Mouse (Mus musculus) left cerebral cortex, postnatal 14 days (tissue): ENCODE results near the gene Dgkb. TPM values are rescaled to one million over a fixed set of nuclear protein-coding genes. Genes with fewer than 3 reads are reported as not detected.
A peak's percentile ranks its signal among the peaks of the same experiment; 100 is the strongest.

Source experiments
- DNase-seq, 2 experiments: peaks; one replicate each; pipeline ENCODE4 v3.0.0; 2021 to 2022; ENCODE audit warnings: low spot score in 2 of 2, mixed read lengths in 1 of 2
- intact Hi-C: fragments of 180-260 bp; cut with DNase I; formaldehyde crosslinking; loops from one replicate; pipeline ENCODE4 v1.15.1; 2025
- total RNA-seq, 2 experiments: library from RNA; stranded (reverse); gene quantifications; 2 replicates each; pipeline ENCODE4 v1.2.3; 2021

Gene Dgkb
- total RNA-seq, 2 experiments from 2014 or later, result 78.1 to 83.1 TPM

DNA sequence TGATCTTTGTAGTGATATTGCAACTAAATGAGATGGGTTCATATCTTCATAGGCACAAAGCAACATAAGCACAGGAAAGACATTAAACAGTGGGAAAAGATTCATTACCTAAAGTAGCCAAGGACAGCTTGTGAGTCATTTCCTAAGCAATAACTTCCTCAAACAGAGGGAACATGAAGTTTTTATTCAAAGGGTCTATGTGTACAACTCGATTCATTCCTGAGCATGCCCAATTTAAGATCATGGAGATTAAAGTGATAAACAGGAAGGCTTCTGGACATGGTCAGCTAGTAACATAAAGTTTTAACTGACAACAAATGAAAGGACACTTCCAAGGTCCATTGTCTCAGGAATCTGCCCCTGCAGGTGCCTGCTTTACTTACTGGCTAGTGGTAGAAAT, 167.8 kb downstream of the Dgkb start:
- intact Hi-C loops, result no loop called here
- no peak for DNase-seq

DNA sequence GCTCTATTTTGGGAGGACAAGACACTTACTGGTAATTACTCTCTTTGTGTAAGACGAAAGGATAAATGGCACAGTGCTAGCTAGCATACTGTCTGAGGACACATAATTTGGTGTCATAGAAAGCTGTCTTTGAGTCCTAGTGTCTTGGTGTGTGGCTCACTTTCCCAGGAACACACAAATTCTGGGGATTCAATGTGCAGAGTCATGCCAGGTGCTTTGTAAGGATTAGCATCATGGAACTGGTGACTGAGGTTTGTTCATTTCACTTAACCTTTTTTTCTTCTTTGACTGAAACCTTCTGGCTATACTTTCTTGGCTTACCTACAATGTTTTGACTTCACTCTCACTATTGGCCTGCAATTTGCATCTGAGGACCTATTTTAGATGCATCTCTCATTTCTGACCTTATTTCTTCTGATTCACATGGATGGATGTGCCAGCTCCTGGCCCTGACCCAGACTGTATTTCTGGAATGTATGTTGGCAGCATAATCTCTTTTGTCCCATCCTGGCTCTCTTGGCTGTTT, 170.6 kb downstream of the Dgkb start:
- intact Hi-C loops, result no loop called here
- no peak for DNase-seq

DNA sequence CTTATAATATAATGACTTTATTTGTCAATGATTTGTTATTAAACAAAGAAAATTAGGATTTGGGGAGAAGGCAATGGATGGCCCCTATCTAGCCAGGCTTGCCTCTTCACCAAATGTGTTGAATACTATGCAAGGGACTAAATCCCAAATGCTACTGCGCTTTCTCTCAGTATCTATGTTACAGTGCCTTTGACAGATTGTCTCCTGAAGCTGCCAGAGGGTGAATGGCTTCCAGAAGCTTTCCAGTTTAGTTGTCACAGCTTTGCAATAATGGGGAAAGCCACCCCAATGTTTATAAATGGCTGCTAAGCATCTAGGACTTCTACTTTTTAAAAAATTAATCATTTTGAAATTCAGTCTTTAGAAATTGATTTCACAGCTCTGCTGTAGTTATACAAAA, 175.7 kb downstream of the Dgkb start:
- DNase-seq, result no peak
- intact Hi-C loops, result no loop called here

DNA sequence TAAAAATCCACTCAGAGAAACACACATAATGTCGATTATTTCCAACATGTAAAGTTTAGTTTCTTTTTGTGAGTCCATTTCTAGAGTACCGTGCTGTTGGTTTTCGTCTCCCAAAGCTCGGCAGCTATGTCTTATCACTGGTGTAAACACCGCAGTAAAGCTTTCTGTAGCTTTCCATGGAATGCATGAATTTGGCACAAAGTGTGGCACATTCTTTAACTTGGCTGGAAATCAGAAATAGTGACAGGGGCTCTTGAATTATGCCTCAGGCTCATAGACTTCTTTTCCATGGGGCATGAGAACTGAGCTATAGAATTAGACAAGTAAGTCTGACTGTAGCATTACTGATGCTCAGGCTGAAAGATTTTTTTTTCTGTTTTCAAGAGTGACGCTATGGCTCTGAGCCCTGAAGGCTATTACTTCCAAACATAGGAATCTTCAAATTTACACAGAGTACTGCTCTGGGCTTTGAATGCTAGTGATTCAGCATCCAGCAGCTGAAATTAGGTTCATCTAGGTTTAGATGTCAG, 179.0 kb downstream of the Dgkb start:
- DNase-seq, result no peak
- intact Hi-C loops, result no loop called here

DNA sequence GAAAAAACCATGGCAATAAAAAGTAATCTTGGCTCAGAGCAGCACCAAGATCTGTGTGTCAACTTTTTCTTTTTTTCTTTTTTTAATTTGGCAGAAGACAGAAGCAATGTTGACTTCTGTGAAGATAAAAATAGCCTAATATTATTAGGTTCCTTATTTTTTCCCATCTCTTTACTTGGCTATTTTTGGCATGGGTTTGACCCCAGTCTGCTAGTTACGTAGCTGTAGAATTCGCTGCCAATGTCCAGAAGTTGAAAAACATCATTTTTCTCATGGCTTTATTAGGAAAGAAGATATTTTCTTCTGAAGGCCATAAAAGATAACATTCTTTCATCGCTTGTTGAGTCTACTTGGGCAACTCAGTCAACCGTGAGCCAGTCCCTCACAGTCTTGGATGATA, 200.1 kb downstream of the Dgkb start:
- DNase-seq, result no peak
- intact Hi-C loops, result no loop called here

DNA sequence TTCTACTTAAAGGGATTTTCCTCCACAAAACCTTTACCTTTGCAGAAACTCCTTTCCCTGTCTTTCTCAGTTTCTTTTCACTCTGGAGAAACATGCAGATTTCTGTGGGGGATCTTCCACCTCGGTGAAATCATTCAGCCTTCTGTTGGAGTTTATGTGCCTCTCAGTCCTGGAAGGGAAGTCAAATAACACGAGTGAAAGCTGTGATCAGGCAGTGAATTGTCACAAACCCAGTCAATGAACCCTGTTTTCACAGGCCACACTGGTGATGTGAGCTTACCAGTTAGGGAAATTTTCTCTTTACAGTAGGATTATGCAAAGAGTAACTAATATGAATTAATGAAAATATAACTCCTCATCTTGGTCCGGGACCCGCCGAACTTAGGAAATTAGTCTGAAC, 229.7 kb downstream of the Dgkb start:
- DNase-seq, result no peak
- intact Hi-C loops, result no loop called here

DNA sequence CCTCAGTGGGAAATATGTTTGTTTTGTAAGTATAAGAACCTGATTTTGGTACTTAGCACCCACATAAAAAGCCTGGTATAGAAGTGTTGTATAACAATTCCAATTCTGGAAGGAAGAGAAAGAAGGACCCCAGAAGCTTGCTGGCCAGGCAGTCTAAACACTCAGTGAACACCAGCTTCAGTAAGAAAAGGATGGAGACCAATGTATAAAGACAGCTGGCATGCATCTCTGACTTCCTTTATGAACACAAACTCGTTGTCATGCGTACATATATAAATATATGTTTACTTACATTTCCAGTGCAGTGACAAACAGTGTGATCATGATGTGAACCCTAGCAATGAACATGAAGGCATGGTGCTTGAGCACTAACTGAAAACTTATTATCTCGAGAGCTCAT, 270.7 kb downstream of the Dgkb start:
- intact Hi-C loops, result no loop called here
- DNase-seq, result no peak

DNA sequence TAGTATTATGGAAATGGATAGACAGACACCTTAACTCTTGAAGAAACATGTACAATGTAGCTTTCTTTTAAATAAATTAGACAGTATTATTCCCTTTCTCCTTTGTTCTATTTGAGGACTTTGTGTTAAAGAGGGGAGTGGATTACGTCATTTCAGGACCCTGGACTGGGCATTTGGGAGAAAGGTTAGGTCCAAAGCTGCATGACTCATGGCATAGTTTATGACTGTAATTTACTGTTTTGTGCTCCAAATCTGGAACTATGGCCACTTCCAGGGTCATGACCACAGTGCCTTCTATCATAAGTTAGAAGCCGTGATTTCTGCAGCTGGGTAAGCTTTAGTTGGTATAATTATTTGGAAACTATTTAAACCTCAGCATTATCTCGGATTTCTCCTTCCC, 294.4 kb downstream of the Dgkb start:
- no peak for DNase-seq
- intact Hi-C loops, result loop anchor here (10.0 kb wide), 1 partner anchor 1397 kb away; no protein-coding TSS in a partner anchor

DNA sequence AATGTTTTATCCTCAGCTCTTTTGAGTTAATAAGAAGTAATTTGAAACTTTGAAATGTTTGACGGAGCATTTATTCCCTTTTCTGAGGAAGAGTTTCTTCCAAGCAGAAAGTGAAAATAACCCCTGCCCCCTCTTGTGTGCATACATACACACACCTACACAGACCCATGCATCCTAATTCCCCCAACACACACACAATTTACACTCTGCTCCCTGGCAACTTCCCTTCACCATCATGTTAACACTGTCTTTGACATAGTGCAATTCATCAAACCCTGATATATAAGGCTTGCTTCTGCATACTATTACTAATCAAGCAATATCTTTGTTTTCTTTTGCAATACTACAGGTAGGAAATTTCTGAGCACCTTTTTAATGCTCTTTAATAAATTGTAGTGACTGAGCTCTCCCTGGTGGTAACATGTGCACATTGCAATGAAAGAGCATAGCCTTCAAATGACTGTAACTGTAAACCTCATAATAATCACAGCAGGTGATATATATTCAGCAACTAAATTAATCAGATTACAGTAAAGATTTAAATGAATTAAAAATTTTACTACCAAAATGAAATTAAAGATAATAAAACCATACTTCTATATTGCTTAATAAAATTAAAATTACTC, 297.6 kb downstream of the Dgkb start:
- peak; percentile 28 to 55 for DNase-seq
- intact Hi-C loops, result loop anchor here (5.0 to 10.0 kb wide), 2 partner anchors 343 to 1400 kb away; no protein-coding TSS in a partner anchor

DNA sequence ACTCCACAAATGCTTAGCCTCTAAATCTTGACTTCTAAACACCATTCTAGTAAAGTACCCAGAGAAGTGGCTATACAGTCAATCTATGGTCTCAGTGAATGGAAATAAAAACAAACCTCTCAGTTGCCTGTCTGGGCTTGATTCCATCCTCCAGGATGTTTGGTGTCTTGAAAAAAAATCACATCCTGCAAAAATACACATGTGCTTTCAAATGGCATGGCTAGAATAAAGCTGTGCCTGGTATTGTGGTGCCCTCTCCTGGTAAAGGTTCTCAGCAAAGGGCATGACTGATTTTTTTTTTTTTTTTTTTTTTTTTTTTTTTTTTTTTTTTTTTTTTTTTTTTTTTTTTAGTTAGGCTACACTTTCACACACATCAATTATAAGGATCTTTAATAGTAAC, 306.0 kb downstream of the Dgkb start:
- intact Hi-C loops, result no loop called here

DNA sequence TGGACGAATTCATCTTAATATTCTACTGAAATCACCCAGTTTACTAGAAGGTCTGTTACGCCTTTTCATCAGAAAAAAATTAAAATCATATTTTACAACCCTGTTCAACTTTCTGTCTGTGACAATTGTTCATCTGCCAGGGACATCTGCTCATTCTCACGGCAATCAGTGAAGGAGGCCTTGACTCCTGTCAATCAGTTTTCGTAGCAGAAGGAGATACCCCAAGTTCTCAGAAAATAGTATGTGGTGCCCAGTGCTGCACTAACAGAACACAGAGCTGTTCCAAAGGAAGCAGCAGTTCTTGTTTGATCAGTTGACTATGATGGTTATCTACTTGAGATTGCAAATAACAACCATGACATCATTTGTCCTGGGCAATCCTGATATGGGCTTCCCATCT, 307.8 kb downstream of the Dgkb start:
- intact Hi-C loops, result no loop called here
- DNase-seq, result no peak

More for the DNA sequence above, 306.0 kb downstream of the Dgkb start:
- peak; percentile 24 to 44 for DNase-seq

DNA sequence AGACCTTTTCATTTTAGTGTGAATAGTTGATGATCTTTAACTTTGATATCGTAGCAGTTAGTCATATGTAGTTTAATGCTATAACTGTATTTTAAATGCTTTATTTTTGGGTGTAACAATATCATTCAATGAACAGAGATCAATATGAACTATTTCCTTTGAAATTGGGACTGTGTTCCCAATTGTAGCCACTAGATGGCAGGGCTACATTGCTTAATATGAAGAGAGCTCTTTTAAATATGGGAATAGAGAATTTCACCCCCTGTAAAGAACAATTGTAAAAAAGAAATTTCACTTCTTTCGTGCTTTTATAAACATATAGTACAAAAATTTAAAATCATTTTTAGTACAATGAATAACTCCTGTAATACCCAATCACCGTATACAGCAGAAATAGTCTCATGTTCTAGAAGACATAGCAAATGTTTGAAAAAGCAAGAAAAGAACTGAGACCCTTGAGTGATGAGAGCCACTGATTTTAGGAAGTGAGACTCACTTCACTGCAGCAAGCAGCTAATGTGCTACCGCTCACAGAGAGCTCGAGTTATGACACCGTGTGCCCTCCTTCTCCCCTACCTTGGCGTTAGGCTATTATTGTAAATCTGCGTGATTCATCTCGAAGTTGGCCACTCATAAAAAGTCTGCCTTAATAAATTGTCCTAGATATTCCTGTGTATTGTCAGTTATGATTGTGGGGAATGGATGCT, 312.8 kb downstream of the Dgkb start:
- DNase-seq, result peak; percentile 41 to 66
- intact Hi-C loops, result loop anchor here (2.0 kb wide), 1 partner anchor 1364 kb away; no protein-coding TSS in a partner anchor

DNA sequence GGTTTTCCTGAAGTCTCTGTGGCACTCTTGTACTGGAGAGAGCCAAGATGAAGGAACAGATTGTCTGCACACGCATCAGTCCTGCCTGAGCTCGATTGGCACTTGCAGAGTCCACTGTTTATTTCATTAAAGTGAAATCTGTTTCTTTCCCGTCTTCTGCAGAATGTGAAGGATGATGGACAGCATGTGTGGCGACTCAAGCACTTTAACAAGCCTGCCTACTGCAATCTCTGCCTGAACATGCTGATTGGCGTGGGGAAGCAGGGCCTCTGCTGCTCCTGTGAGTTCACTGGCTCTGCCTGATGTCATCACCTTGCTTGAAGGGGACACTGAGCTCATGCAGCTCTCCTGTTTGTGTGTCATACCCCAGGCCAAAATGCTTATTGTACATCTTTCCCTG, 318.9 kb downstream of the Dgkb start:
- intact Hi-C loops, result no loop called here

DNA sequence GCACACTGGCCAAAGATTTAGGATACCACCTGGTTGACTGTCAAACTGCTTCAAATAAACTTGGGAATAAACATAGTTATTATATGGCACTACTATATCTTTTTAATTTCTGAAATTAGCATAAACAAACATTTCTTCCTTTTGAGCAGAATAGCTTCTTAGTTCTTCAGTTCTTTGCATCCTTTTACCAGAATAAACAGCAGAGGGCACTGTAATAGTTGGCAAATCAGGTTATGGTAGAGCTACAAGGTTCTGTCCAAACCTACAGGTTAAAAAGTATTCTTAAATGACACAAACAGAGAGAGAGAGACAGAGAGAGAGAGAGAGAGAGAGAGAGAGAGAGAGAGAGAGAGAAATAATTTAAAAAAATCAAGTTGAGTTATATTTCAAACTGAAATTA, 322.5 kb downstream of the Dgkb start:
- peak in 1 of 2 experiments; percentile 21 for DNase-seq
- intact Hi-C loops, result loop anchor here (5.0 to 10.0 kb wide), 2 partner anchors 637 to 925 kb away; partner anchors contain the start of gene Etv1

More for the DNA sequence above, 318.9 kb downstream of the Dgkb start:
- no peak for DNase-seq

DNA sequence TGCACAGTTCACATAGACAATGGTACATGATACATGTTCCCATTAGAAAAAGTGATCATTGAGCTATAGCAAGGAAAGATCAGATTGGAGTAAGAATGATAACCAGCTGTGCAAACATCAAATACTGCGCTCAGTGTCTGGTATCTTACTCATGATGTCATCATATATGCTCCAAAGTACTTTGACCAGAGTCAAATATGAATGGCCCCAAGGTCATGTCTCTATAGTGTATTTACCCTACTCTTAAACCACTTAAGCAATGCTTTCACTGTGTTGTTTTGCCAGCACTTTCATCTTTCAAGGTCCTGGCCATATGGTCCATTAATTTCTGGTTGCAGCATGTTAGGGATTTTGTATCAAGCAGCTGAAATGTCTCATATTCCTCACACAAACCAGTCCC, 415.1 kb downstream of the Dgkb start:
- intact Hi-C loops, result no loop called here
- DNase-seq, result no peak

DNA sequence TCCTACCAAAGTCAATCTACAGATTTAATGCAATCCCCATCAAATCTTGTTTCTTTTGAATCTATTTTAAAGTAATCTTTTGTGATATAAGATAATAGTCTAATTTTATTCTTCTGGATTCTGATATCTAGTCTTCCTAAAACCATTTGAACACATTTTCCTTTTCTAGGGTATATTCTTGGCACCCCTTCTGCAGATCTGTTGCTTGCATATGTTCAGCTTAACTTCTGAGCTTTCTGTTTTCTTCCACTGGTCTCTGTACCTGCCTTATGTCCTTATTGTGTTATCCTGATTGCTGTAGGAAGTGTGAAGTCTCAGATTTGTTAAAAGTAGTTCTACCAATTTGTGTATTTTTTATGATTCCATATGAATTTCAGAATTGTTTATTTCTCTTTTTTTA, 451.3 kb downstream of the Dgkb start:
- no peak for DNase-seq
- intact Hi-C loops, result no loop called here

DNA sequence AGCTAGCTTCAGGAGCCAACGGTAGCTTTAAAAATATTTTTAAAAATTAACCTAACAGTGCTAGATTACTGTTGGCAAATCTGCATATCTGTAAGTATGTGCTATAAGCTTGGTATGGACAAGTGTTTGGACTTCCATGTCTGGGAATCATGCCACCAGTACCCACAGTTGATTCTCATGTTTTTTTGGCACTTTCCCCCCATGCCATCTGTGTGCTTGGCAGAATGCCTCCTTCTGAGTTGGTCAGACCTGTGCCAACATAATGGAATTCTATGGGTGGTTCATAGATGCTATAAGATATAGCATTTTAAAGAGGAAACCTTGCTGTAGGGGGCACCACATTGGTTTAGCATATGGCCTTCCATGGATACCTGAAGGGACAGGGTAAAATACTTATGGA, 484.0 kb downstream of the Dgkb start:
- DNase-seq, result peak; percentile 62 to 63
- intact Hi-C loops, result no loop called here

DNA sequence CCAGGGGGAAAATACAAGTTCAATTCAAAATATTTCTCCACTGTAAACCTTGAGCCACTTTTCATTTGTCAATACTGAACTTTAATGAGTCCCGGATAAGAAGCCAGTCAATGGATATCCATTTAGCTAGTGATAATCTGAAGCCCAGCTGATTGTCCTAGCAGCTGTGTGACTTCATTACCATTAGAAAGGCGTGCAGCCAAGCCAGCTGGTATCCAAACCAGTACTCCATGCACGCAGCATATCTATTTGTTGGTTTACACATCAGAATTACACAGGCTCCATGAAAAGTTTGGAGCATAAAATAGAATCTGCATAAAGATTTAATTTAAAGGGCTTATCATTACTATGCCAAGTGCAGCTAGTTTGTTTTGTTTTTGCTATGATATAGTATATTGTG, 486.3 kb downstream of the Dgkb start:
- intact Hi-C loops, result no loop called here
- DNase-seq, result no peak

DNA sequence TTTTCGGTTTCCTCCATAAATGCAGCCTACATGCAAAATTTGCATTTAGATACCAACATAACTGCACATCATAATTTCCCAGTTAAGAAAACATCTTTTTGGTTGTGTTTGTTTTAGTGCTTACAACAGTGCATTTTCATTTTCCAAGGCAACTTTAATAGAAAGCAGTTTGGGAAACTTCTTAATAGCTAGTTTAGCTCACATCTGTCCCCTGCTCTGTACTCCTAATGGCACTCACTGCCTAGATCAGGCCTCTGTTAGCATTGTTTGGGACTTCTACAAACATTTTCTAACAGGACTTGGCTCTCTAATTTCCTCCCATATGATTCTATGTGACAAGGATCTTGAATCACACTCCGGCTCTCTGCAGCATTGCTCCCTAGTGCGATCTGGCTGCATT, 486.7 kb downstream of the Dgkb start:
- DNase-seq, result no peak
- intact Hi-C loops, result no loop called here

DNA sequence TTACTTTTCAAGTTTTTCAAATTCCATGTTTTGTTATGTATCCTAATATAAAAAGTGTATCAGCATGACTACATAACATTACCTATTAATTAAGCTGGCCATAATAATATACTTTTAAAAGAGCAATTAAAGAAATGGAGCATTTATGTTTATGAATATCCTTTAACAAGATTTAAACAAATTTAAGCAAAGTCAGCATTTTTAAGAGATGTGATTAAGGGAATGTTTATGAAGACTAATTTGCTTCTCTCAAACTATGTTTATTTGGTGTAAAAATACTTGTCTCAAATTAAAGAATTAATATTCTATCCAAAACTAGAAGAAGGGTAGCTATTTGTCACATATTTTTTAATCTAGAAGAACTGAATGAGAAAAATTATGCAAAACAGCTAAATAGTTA, 492.4 kb downstream of the Dgkb start:
- intact Hi-C loops, result no loop called here
- DNase-seq, result no peak
